Mouse (Mus musculus) megakaryocyte-erythroid progenitor cell, adult 5-6 weeks (primary cell): ENCODE results near the gene Dpf3. TPM values are rescaled to one million over a fixed set of nuclear protein-coding genes. Genes with fewer than 3 reads are reported as not detected.
A peak's percentile ranks its signal among the peaks of the same experiment; 100 is the strongest.

Experiments used
- ATAC-seq: replicated peaks from 2 replicates; pipeline ENCODE4 v1.8.0; 2016; ENCODE audit warnings: mild to moderate bottlenecking, inconsistent platforms; ENCODE audit not compliant: severe bottlenecking, poor library complexity, low FRiP score, low TSS enrichment
- total RNA-seq, 2 experiments: library from RNA; stranded (forward) in 1 of 2; stranded (reverse) in 1 of 2; fragments of 200-1000, 215-1000 nt in 1 of 2; fragments of >200 nt in 1 of 2; fragmentation: Nextera tagmentation in 1 of 2; gene quantifications; 2 replicates each; pipeline ENCODE4 v1.2.3; 2014 to 2017

The Dpf3 gene
- total RNA-seq, 2 experiments from 2014 or later = 17.9 to 35.6 TPM

GRCm38 (mm10) chr12:83201674-83202073 lies 285.8 kb downstream of the Dpf3 start:
- no peak for ATAC-seq

- ATAC-seq = no peak
These were observed 307.0 kb downstream of the Dpf3 start for GRCm38 (mm10) chr12:83180561-83180960.

GRCm38 (mm10) chr12:83179860-83180259 lies 307.7 kb downstream of the Dpf3 start:
- ATAC-seq = no peak

GRCm38 (mm10) chr12:83178770-83179169 lies 308.7 kb downstream of the Dpf3 start:
- no peak for ATAC-seq

GRCm38 (mm10) chr12:83169495-83170209 lies 317.9 kb downstream of the Dpf3 start:
- ATAC-seq = peak; percentile 73

- no peak for ATAC-seq
These were observed 319.2 kb downstream of the Dpf3 start for GRCm38 (mm10) chr12:83168310-83168709.

GRCm38 (mm10) chr12:83165058-83165457 lies 322.5 kb downstream of the Dpf3 start:
- no peak for ATAC-seq

Other genes starting within 250 kb of the Dpf3 start
- 31.4 and 49.2 TPM in 2 replicates for gene Dcaf4, start 32.8 kb upstream of the Dpf3 start, total RNA-seq (2014; fragmentation: Nextera tagmentation)
- gene Dcaf4, start 32.8 kb upstream of the Dpf3 start, total RNA-seq (2017) = 29.8 and 38.6 TPM in 2 replicates
- gene Zfyve1, start 109.5 kb upstream of the Dpf3 start, total RNA-seq (2014; fragmentation: Nextera tagmentation) = 14.2 and 20.2 TPM in 2 replicates
- 6.7 and 10.7 TPM in 2 replicates for gene Zfyve1, start 109.5 kb upstream of the Dpf3 start, total RNA-seq (2017)
- 310 and 350 TPM in 2 replicates for gene Rbm25, start 143.5 kb upstream of the Dpf3 start, total RNA-seq (2014; fragmentation: Nextera tagmentation)
- gene Rbm25, start 143.5 kb upstream of the Dpf3 start, total RNA-seq (2017) = 341 and 447 TPM in 2 replicates
- gene Psen1, start 200.4 kb upstream of the Dpf3 start, total RNA-seq (2014; fragmentation: Nextera tagmentation) = 39.1 and 42.3 TPM in 2 replicates
- gene Psen1, start 200.4 kb upstream of the Dpf3 start, total RNA-seq (2017) = 30.2 and 55.7 TPM in 2 replicates